25 mouse cellular contexts compared by ENCODE assay signal in genomic region chr1:92776353-92776752, GRCm38 (mm10).
"Had no signal": no experiment of that assay in that cellular context is flagged by ENCODE, and none has a peak within 500 bp of the region (broad histone marks: within the 10 kb centered on the region; RNA-seq: fewer than 3 reads in every experiment).

No protein-coding gene starts in this region.

- H3K9me3 ChIP-seq: heart, embryonic 10.5 days; heart, embryonic 12.5 days; hindbrain, embryonic 10.5 days; hindbrain, embryonic 12.5 days; intestine, embryonic 15.5 days; limb, embryonic 15.5 days; liver, embryonic 12.5 days had no signal

- H3K27ac ChIP-seq: heart, embryonic 10.5 days; hindbrain, embryonic 10.5 days; hindbrain, embryonic 12.5 days; hindbrain, embryonic 14.5 days; intestine, embryonic 15.5 days; layer of hippocampus, adult 2 months; left cerebral cortex, adult 2 months; limb, embryonic 15.5 days; liver, embryonic 12.5 days; liver, embryonic 14.5 days had no signal

- DNase-seq: gastrocnemius, adult 2 months; gastrocnemius, postnatal 10 days; gastrocnemius, postnatal 25 days; heart, adult 18-20 months; heart, postnatal 10 days; heart, postnatal 4 days; kidney, adult 18-20 months; kidney, adult 8-10 months; kidney, postnatal 10 days; kidney, postnatal 25 days; kidney, postnatal 4 days had no signal

- ATAC-seq: hindbrain, embryonic 16.5 days; inflammation-experienced regulatory T-cells, adult 6 months; intestine, embryonic 15.5 days; intestine, postnatal 0 days; liver, embryonic 12.5 days had no signal

- H3K36me3 ChIP-seq: heart, embryonic 10.5 days; heart, embryonic 12.5 days; hindbrain, embryonic 10.5 days; hindbrain, embryonic 12.5 days; intestine, embryonic 15.5 days; limb, embryonic 15.5 days; liver, embryonic 12.5 days had no signal

- H3K27me3 ChIP-seq: intestine, embryonic 15.5 days had no signal

- H3K4me2 ChIP-seq: heart, embryonic 12.5 days; hindbrain, embryonic 12.5 days; hindbrain, embryonic 14.5 days; intestine, embryonic 15.5 days; limb, embryonic 15.5 days; liver, embryonic 12.5 days had no signal

- H3K9ac ChIP-seq: heart, embryonic 12.5 days; hindbrain, embryonic 12.5 days; hindbrain, embryonic 14.5 days; intestine, embryonic 15.5 days; limb, embryonic 15.5 days; liver, embryonic 12.5 days; liver, embryonic 14.5 days had no signal

- H3K4me3 ChIP-seq: gastrocnemius, adult 2 months; heart, embryonic 10.5 days; heart, embryonic 12.5 days; hindbrain, embryonic 10.5 days; hindbrain, embryonic 12.5 days; intestine, embryonic 15.5 days; layer of hippocampus, adult 2 months; left cerebral cortex, adult 2 months; limb, embryonic 15.5 days; liver, embryonic 12.5 days had no signal
